Mouse (Mus musculus) embryonic facial prominence, embryonic 10.5 days (tissue): ENCODE results near the gene Nemp1. TPM values are rescaled to one million over a fixed set of nuclear protein-coding genes. Genes with fewer than 3 reads are reported as not detected.

Experiments
- DNase-seq: peaks from one replicate; pipeline ENCODE4 v3.0.0-alpha.2; 2017; ENCODE audit warnings: low spot score
- H3K27ac ChIP-seq: fragments of 300-500 bp; sonication (generic); replicated peaks from 2 replicates; pipeline ENCODE4 v1.5.1; 2016; ENCODE audit warnings: mild to moderate bottlenecking
- H3K27me3 ChIP-seq: fragments of 300-500 bp; sonication (generic); replicated peaks from 2 replicates; pipeline ENCODE4 v1.6.1; 2016; ENCODE audit warnings: low read depth, mild to moderate bottlenecking; ENCODE audit not compliant: poor library complexity, severe bottlenecking
- H3K36me3 ChIP-seq: fragments of 300-500 bp; sonication (generic); replicated peaks from 2 replicates; pipeline ENCODE4 v1.6.1; 2016; ENCODE audit warnings: mild to moderate bottlenecking, moderate library complexity
- H3K4me1 ChIP-seq: fragments of 300-500 bp; sonication (generic); 2 replicates; pipeline ENCODE4 v1.6.1; 2016
- H3K4me3 ChIP-seq: fragments of 300-500 bp; sonication (generic); 2 replicates; pipeline ENCODE4 v1.5.1; 2016; ENCODE audit warnings: mild to moderate bottlenecking, moderate library complexity
- H3K9me3 ChIP-seq: fragments of 300-500 bp; sonication (generic); 2 replicates; pipeline ENCODE4 v1.6.1; 2016; ENCODE audit warnings: mild to moderate bottlenecking
- WGBS: fragments of 180-500 bp; shearing (Covaris S2); methylation state at CpG from one replicate; pipeline ENCODE4 v1.1.7; 2016; 5-methylcytosine and 5-hydroxymethylcytosine counted together
- polyA plus RNA-seq: library from polyadenylated mRNA; unstranded; fragments of >200 nt; fragmentation: Nextera tagmentation; extraction: Ambion mirVana; gene quantifications from 2 replicates; pipeline ENCODE4 v1.2.1, GENCODE M21; 2016

The Nemp1 gene
- polyA plus RNA-seq, 1 experiment from 2014 or later: 10.0 TPM

DNA sequence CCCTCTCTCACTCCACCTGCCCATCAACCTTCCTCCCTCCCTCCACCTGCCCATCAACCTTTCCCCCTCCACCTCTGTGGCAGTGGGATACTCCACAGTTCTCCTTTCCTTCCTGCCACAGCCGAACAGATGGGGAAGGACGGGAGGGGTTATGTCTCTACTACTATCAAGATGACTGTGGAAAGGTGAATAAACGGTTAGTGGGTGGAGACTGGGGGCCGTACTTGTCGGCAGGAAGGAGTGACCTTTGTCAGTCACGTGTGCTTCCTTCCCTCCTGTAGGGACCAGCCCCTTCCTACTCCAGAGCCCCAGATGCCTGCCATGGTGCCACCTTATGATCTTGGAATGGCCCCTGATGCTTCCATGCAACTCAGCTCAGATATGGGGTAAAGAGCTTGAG is 8.6 kb upstream of the Nemp1 start:
- Histone ChIP-seq H3K36me3 (peaks cover 45% of the 10 kb centered on the region), H3K4me3 (no peak overlapping the region), H3K4me1 (peaks cover 64% of the 10 kb centered on the region), H3K27ac (no peak overlapping the region), H3K27me3 (peaks cover 48% of the 10 kb centered on the region), H3K9me3 (no peaks in the 10 kb centered on the region)
- DNase-seq: no peak
- 17% methylated on average over 6 of the region's 6 CpGs for WGBS

DNA sequence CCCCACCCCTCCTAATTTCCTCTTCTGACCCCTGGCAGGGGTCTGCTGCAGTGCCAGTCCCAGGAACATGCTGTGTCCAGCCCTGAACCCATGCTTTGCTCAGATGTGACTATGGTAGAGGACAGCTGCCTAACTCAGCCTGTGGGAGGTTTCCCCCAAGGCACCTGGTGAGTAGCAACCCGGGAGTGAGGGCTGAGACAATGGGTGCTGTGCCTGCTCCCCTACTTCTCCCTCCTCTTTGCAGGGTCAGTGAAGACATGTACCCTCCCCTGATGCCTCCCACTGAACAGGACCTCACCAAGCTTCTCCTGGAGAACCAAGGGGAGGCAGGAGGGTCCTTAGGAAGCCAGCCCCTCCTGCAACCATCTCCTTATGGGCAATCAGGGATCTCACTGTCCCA is 7.2 kb upstream of the Nemp1 start:
- Histone ChIP-seq H3K27ac (no peak overlapping the region), H3K4me1 (peaks cover 72% of the 10 kb centered on the region), H3K4me3 (no peak overlapping the region), H3K27me3 (peaks cover 63% of the 10 kb centered on the region), H3K36me3 (peaks cover 52% of the 10 kb centered on the region), H3K9me3 (no peaks in the 10 kb centered on the region)
- DNase-seq: no peak
- WGBS: 39% methylated on average over 1 of the region's 1 CpGs

GRCm38 (mm10) chr10:127661291-127661914 is 5.3 kb upstream of the Nemp1 start:
- peaks cover 83% of the 10 kb centered on the region for H3K4me1 ChIP-seq

DNA sequence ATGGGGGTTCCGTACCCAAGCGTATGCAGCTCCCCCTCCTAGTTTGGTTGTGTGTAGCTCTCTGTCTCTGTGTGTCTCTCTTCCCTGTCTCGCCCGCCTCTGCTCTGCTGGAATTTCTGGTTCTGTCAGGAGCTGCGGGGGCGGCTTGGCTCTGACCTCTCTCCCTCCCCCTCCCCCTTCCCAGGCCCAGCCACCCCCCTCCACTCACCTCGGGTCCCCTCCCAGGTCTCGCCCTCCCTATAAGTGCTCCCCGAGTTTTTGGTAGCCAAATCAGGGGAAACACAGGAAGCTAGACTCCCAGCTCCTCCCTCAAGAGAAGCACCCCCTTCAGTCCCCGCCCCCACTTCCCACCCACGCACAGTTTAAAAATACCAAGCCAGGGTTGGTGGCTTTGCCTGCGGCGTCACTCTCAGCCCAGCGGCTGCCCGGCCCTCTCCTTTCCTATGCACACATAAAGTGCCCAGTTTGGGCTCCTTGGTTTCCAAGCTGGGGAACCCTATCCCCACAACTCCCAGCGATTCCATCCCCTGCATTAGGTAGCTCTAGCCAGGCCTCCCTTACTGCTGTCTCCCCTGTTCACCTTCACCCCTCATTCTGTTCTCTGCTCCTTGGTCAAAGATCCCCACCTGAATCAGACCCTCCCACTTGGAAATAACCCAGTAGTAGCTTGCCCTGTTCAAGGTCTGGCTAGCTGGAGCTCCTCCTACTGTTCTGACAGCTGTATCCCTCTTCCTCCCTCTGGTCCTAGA is 4.6 kb upstream of the Nemp1 start:
- H3K27me3 ChIP-seq: peaks cover 87% of the 10 kb centered on the region
- WGBS: 8% methylated on average over 16 of the region's 16 CpGs
- H3K4me1 ChIP-seq: peaks cover 90% of the 10 kb centered on the region
- peak overlapping the region; percentile 69 for H3K27ac ChIP-seq
- H3K4me3 ChIP-seq: peak overlapping the region; percentile 46
- H3K36me3 ChIP-seq: peaks cover 54% of the 10 kb centered on the region
- peak; percentile 69 for DNase-seq
- H3K9me3 ChIP-seq: no peaks in the 10 kb centered on the region

More at GRCm38 (mm10) chr10:127661291-127661914, 5.3 kb upstream of the Nemp1 start:
- Histone ChIP-seq H3K27me3 (peaks cover 81% of the 10 kb centered on the region), H3K9me3 (no peaks in the 10 kb centered on the region), H3K4me3 (peak overlapping the region; percentile 46), H3K36me3 (peaks cover 54% of the 10 kb centered on the region), H3K27ac (peak overlapping the region; percentile 69)
- no peak for DNase-seq
- 23% methylated on average over 14 of the region's 14 CpGs for WGBS

DNA sequence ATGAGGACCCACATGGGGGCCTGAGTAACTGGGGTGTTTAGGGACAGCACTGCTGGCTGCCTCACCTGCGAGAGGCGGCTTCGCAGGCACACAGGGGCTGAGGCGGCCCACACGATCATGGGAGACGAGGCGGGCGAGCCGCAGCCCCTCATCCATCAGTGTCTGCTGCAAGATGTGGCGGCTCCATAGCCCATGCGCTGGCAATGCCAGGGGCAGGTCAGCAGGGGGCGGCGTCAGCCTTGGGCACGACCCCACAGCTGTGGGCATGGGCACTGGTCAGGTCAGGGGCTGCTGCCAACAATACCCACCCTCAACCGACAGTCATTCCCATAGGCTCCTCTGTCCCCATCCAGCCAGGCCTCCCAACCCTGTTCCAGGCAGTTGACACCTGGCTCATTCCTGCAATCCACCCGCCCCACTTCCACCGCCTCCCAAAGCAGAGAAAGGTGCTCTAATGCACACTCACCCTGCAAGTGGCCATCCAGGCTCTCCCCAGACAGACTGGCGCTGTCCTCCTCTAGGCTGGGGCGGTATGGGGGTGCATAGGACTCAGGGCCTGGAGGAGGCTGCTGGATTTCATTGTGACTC is 3.9 kb upstream of the Nemp1 start:
- peak overlapping the region; percentile 46 for H3K4me3 ChIP-seq
- peaks cover 89% of the 10 kb centered on the region for H3K27me3 ChIP-seq
- peaks cover 94% of the 10 kb centered on the region for H3K4me1 ChIP-seq
- WGBS: 21% methylated on average over 19 of the region's 19 CpGs
- peaks cover 54% of the 10 kb centered on the region for H3K36me3 ChIP-seq
- H3K9me3 ChIP-seq: no peaks in the 10 kb centered on the region
- DNase-seq: peak; percentile 51
- peak overlapping the region; percentile 69 for H3K27ac ChIP-seq

DNA sequence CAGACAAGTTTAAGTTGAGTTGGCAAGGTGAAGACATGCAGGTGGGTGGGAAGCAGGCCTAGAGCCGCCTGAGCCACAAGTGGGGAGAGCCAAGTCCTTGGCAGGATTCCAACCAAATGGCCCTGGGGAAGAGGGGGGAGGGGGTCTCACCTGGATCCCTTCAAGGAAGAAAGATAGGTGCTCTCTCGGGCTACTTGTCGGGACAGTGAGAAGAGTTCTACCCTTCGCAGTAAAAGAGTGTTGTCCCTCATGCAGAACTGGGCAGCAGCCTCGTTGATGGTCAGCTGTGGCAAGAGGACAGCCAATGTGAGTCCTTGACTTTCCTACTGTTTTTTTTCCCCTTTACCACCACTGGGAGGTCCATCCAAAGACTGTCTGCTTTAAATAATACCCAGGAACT is 3.1 kb upstream of the Nemp1 start:
- Histone ChIP-seq H3K36me3 (peaks cover 54% of the 10 kb centered on the region), H3K27me3 (peaks cover 89% of the 10 kb centered on the region), H3K27ac (no peak overlapping the region), H3K4me1 (peaks cover 94% of the 10 kb centered on the region), H3K9me3 (no peaks in the 10 kb centered on the region), H3K4me3 (peak overlapping the region; percentile 70; the same call in 1 of the 2 replicates)
- DNase-seq: no peak
- 26% methylated on average over 5 of the region's 5 CpGs for WGBS

DNA sequence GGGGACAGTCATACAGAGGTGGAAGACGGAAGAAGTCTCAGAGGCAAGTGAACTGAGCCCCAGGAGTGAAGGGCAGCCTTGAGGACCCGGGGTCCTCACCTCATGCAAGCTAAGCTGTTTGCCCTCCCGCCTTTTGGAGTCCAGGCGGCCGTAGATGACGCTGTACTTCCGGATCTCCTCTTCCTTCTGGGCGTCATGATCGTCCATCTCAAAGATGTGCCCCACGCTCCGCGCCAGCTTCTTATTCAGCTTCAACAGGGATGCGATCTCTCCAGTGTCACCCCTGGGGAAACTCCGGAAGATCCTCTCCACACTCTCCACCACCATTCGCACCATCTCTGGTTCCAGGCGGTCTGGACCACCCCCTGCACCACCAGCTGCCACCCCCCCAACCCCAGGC is 2.5 kb upstream of the Nemp1 start:
- Histone ChIP-seq H3K4me1 (peaks cover 98% of the 10 kb centered on the region), H3K27me3 (peaks cover 87% of the 10 kb centered on the region), H3K36me3 (peaks cover 54% of the 10 kb centered on the region), H3K4me3 (peak overlapping the region; percentile 70), H3K27ac (no peak overlapping the region), H3K9me3 (no peaks in the 10 kb centered on the region)
- WGBS: 23% methylated on average over 16 of the region's 16 CpGs
- no peak for DNase-seq

DNA sequence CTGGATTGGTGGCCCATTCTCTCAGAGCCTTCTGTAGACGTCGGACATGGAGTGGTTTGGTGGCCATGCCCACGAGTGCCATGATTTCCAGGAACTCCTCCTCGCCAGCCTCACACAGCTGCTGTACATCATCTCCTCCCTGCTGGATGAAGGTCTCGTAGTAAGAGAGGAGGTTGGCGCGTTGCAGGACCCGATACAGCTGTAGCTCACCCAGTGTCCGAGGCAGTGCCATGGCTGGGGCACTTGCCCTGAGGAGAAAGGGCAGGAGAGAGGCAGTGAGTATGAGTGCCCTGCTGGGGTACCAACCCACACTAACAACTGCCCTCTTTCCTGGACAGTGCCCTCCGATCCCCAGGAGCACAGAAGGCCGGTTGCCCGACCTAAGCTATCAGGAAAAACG is 1.8 kb upstream of the Nemp1 start:
- 20% methylated on average over 13 of the region's 13 CpGs for WGBS
- Histone ChIP-seq H3K36me3 (peaks cover 50% of the 10 kb centered on the region), H3K27me3 (peaks cover 81% of the 10 kb centered on the region), H3K9me3 (no peaks in the 10 kb centered on the region), H3K4me1 (peaks cover 97% of the 10 kb centered on the region), H3K4me3 (peak overlapping the region; percentile 70), H3K27ac (no peak overlapping the region)
- no peak for DNase-seq

DNA sequence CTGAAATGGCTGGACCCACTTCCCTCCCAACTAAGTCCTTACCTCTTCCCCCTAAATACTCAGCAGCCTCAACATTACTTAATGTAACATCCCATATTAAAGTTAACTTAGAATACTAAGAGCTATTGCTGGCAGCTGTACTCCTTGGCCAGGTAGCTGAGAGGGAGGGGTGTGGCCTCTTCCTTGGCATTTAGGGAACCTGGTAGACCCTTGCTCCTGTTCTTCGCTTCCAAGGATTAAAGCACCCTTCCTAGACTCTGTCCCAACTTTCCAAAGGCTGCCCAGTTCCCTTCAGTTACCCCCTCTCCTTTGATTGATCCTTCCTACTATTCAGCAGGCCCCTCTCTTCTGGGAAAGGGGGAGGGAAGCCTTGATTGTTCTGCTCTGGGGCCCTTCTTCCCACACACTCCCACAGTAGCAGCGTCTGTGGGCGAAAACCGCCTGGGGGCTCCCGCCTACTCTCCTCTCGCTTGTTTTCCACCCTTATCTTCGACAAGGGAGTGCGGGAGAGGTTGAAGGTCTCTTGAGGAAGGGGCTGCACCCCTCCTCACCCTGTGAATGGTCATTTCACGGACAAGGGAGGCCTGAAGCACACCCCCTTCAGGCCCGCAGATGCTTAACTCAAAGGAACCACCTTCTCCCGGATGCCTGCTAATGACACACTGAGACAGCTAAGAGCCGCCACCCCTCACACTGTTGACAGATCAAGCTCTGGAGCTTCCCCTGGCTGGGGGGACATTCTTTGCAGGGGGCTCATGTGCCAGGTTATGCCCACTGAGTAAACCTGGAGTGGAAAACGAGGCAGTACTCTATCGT is 1.1 kb upstream of the Nemp1 start:
- H3K27me3 ChIP-seq: peaks cover 76% of the 10 kb centered on the region

GRCm38 (mm10) chr10:127667269-127668092 is 780 bp downstream of the Nemp1 start:
- H3K27ac ChIP-seq: peak overlapping the region; percentile 97
- H3K9me3 ChIP-seq: no peaks in the 10 kb centered on the region
- H3K36me3 ChIP-seq: peaks cover 26% of the 10 kb centered on the region
- H3K4me1 ChIP-seq: peaks cover 73% of the 10 kb centered on the region
- WGBS: 1% methylated on average over 35 of the region's 35 CpGs
- peaks cover 57% of the 10 kb centered on the region for H3K27me3 ChIP-seq
- peak; percentile 95 for DNase-seq
- H3K4me3 ChIP-seq: peak overlapping the region; percentile 70

More for the DNA sequence above, 1.1 kb upstream of the Nemp1 start:
- 3% methylated on average over 14 of the region's 14 CpGs for WGBS
- peak overlapping the region; percentile 97 for H3K27ac ChIP-seq
- H3K4me3 ChIP-seq: peak overlapping the region; percentile 70
- H3K9me3 ChIP-seq: no peaks in the 10 kb centered on the region
- DNase-seq: peak; percentile 57
- peaks cover 92% of the 10 kb centered on the region for H3K4me1 ChIP-seq
- H3K36me3 ChIP-seq: peaks cover 44% of the 10 kb centered on the region

GRCm38 (mm10) chr10:127668093-127669050 is 1.7 kb downstream of the Nemp1 start, which contains the start of gene Nab2:
Gene Nab2, minus strand, starts transcription at chr10:127668568.
- peaks cover 64% of the 10 kb centered on the region for H3K4me1 ChIP-seq
- peak within 1 kb of the TSS; percentile 70 for H3K4me3 ChIP-seq
- peak within 1 kb of the TSS; percentile 97 for H3K27ac ChIP-seq
- H3K36me3 ChIP-seq: peaks cover 17% of the 10 kb centered on the region
- 2% methylated on average over 40 of the region's 40 CpGs for WGBS
- DNase-seq: peak; percentile 85
- no peaks in the 10 kb centered on the region for H3K9me3 ChIP-seq
- H3K27me3 ChIP-seq: peaks cover 48% of the 10 kb centered on the region
